Mouse (Mus musculus) C2C12 (cell line): ENCODE measurements at regions not wholly inside any gene's neighbourhood (a gene's known extent, or its start where the extent isn't known, plus 50 kb on each side); places are given as distances from the start of the nearest gene placed in this dataset.

Source experiments
- H3K27me3 ChIP-seq: one replicate; pipeline ENCODE4 v1.6.1; 2011; ENCODE audit not compliant: control insufficient read depth, insufficient read depth, insufficient read length
- H3K36me3 ChIP-seq: one replicate; pipeline ENCODE4 v1.6.1; 2011; ENCODE audit not compliant: control insufficient read depth, insufficient read depth
- H3K4me3 ChIP-seq: one replicate; pipeline ENCODE4 v1.5.1; 2011; ENCODE audit warnings: mild to moderate bottlenecking, control low read depth; ENCODE audit not compliant: poor library complexity, insufficient read depth, severe bottlenecking
- H3K79me2 ChIP-seq: one replicate; pipeline ENCODE4 v1.6.1; 2011; ENCODE audit not compliant: control insufficient read depth, insufficient read depth
- H3K79me3 ChIP-seq: one replicate; pipeline ENCODE4 v1.6.1; 2011; ENCODE audit warnings: low read depth, control low read depth
- H3ac ChIP-seq: one replicate; pipeline ENCODE3; 2011; ENCODE audit warnings: low read depth; ENCODE audit not compliant: control insufficient read depth, insufficient read length
- CEBPB ChIP-seq: IDR thresholded peaks from one replicate; pipeline ENCODE4 v1.6.1; 2011; ENCODE audit warnings: low read depth, mild to moderate bottlenecking, control low read depth, moderate library complexity
- CTCF ChIP-seq: IDR thresholded peaks from one replicate; pipeline ENCODE4 v1.5.1; 2011; ENCODE audit not compliant: control insufficient read depth, insufficient read depth, insufficient read length
- FOSL1 ChIP-seq: IDR thresholded peaks from one replicate; pipeline ENCODE4 v1.8.0; 2011; ENCODE audit warnings: mild to moderate bottlenecking, low read length; ENCODE audit not compliant: poor library complexity, insufficient read depth, severe bottlenecking
- MAX ChIP-seq: IDR thresholded peaks from one replicate; pipeline ENCODE4 v1.6.1; 2011; ENCODE audit warnings: mild to moderate bottlenecking, control low read depth
- MYOD1 ChIP-seq: IDR thresholded peaks from one replicate; pipeline ENCODE4 v1.6.1; 2011; ENCODE audit warnings: low read depth; ENCODE audit not compliant: control insufficient read depth, insufficient read length
- MYOG ChIP-seq: IDR thresholded peaks from one replicate; pipeline ENCODE4 v1.6.1; 2011; ENCODE audit not compliant: control insufficient read depth, insufficient read length; ENCODE audit errors: extremely low read depth
- USF1 ChIP-seq: IDR thresholded peaks from one replicate; pipeline ENCODE4 v1.6.1; 2011; ENCODE audit warnings: low read depth, mild to moderate bottlenecking, control low read depth, moderate library complexity

DNA sequence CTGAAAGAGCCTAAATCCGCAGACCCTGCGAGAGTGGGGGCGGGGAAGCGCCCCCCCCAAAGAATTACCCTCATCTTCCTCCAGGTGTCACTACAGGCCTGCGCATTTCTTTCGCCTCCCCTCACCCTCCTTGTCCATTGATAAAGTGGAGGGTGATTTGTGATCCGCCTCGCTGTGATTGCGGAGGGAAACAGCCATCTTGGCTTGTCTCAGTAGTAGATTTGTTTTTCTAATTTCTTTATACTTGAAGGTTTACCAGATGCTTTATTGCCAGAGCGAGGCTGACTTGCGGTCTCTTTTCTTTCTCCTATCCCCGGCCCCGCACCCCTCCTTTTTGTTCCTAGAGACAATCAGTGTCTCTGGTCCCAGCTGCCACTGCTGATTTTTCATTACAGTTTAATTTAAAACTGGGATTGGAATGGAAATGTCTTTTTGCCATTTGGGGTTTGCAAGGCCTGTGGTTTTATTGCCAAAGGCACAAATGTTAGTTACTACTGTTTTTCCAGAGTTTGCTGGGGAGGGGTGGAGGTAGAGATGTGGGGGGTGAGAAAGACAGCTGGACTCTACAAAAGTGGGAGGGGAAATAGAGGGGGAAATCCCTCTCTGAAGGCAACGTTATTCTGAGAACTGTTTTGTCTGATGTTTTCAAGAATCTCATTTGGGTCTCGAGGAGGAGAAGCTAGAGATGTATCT lies 161.7 kb downstream of the Icos start:
- Histone ChIP-seq H3ac (no peak overlapping the region), H3K36me3 (no peaks in the 10 kb centered on the region), H3K79me3 (no peaks in the 10 kb centered on the region), H3K79me2 (no peaks in the 10 kb centered on the region), H3K4me3 (no peak overlapping the region), H3K27me3 (no peaks in the 10 kb centered on the region)
- TF ChIP-seq CTCF (no peak), MYOG (no peak), FOSL1 (no peak)

GRCm38 (mm10) chr1:61139984-61140648 lies 162.4 kb downstream of the Icos start:
- no peaks in the 10 kb centered on the region for H3K27me3 ChIP-seq
- TF ChIP-seq MAX (no peak), CTCF (no peak), MYOG (no peak), FOSL1 (no peak), USF1 (no peak), MYOD1 (no peak), CEBPB (no peak)

GRCm38 (mm10) chr1:61140870-61141591 lies 163.3 kb downstream of the Icos start:
- H3K36me3 ChIP-seq: no peaks in the 10 kb centered on the region
- no peaks in the 10 kb centered on the region for H3K79me2 ChIP-seq
- TF ChIP-seq FOSL1: no peak
- no peak for TF ChIP-seq USF1
- no peak for TF ChIP-seq MYOG
- no peak for TF ChIP-seq MAX
- no peak for TF ChIP-seq MYOD1
- no peak for TF ChIP-seq CTCF
- no peak for TF ChIP-seq CEBPB
- no peaks in the 10 kb centered on the region for H3K27me3 ChIP-seq
- H3K79me3 ChIP-seq: no peaks in the 10 kb centered on the region
- H3ac ChIP-seq: no peak overlapping the region
- H3K4me3 ChIP-seq: no peak overlapping the region

More at GRCm38 (mm10) chr1:61139984-61140648, 162.4 kb downstream of the Icos start:
- Histone ChIP-seq H3K36me3 (no peaks in the 10 kb centered on the region), H3K4me3 (no peak overlapping the region), H3K79me3 (no peaks in the 10 kb centered on the region), H3K79me2 (no peaks in the 10 kb centered on the region), H3ac (no peak overlapping the region)

GRCm38 (mm10) chr1:61141592-61141930 lies 163.8 kb downstream of the Icos start:
- Histone ChIP-seq H3K4me3 (no peak overlapping the region), H3K79me3 (no peaks in the 10 kb centered on the region), H3K36me3 (no peaks in the 10 kb centered on the region), H3K79me2 (no peaks in the 10 kb centered on the region), H3ac (no peak overlapping the region), H3K27me3 (no peaks in the 10 kb centered on the region)
- TF ChIP-seq CEBPB (no peak), MYOG (no peak), USF1 (no peak)

DNA sequence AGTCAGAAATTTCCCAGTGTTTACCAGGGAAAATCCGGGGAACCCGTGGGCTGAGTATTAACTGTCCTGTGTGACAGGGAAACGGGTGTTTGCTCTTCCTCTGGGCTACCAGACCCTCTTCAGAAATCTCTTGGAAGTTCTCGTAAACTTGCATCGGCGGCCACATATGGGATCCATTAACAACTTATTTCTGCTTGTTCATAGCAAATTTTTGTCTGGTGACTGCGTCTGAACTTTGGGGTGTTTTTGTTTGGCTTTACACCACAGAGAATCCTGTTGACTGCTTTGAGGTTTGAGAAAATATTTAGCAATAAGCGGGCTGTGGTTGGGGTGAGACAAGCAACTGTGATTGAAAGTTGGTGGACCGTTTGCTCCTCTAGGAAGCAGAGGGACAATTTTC lies 164.2 kb downstream of the Icos start:
- H3K79me3 ChIP-seq: no peaks in the 10 kb centered on the region
- no peaks in the 10 kb centered on the region for H3K79me2 ChIP-seq
- H3ac ChIP-seq: no peak overlapping the region
- TF ChIP-seq MYOD1 (no peak), FOSL1 (peak; percentile 25), MYOG (no peak), MAX (no peak), CTCF (no peak), USF1 (no peak), CEBPB (peak; percentile 82)
- H3K27me3 ChIP-seq: no peaks in the 10 kb centered on the region
- no peaks in the 10 kb centered on the region for H3K36me3 ChIP-seq
- no peak overlapping the region for H3K4me3 ChIP-seq
